Mouse (Mus musculus) CH12.LX (cell line): ENCODE data around the gene Mad1l1. TPM values are rescaled to one million over a fixed set of nuclear protein-coding genes. Genes with fewer than 3 reads are reported as not detected.

ENCODE experiments used
- DNase-seq: peaks from one replicate; pipeline ENCODE4 v3.0.0-alpha.2; 2013; ENCODE audit errors: extremely low read depth
- H3K27ac ChIP-seq: 2 replicates; pipeline ENCODE4 v1.5.1; 2012; ENCODE audit warnings: low read depth, mild to moderate bottlenecking, control low read depth, moderate library complexity; ENCODE audit not compliant: insufficient read depth
- H3K27me3 ChIP-seq: replicated peaks from 2 replicates; pipeline ENCODE3; 2012; ENCODE audit warnings: inconsistent platforms
- H3K36me3 ChIP-seq, 2 experiments: replicated peaks in 1 of 2; 2 replicates each; pipeline versions ENCODE3 to v1.6.1; 2012; ENCODE audit warnings: inconsistent platforms in 1 of 2, low read length in 1 of 2, mild to moderate bottlenecking in 1 of 2, mixed read lengths in 1 of 2, moderate library complexity in 1 of 2; ENCODE audit not compliant: control insufficient read depth in 1 of 2, insufficient read depth in 1 of 2
- H3K4me1 ChIP-seq, 2 experiments: 2 replicates each; pipeline ENCODE4 v1.6.1; 2012; ENCODE audit warnings: inconsistent platforms in 1 of 2, moderate library complexity in 1 of 2; ENCODE audit not compliant: insufficient read depth in 2 of 2, control insufficient read depth in 1 of 2
- H3K4me2 ChIP-seq: 2 replicates; pipeline ENCODE4 v1.6.1; 2012; ENCODE audit warnings: low read depth, mild to moderate bottlenecking, control low read depth; ENCODE audit not compliant: poor library complexity, insufficient read depth, severe bottlenecking
- H3K4me3 ChIP-seq, 3 experiments: fragments of 150-350 bp in 1 of 3; sonication (generic) in 1 of 3; replicated peaks in 1 of 3; 2 replicates each; pipeline versions ENCODE3 to v1.5.1; 2011 to 2012; ENCODE audit warnings: low read depth in 2 of 3, low read length in 2 of 3, mild to moderate bottlenecking in 2 of 3, moderate library complexity in 2 of 3, control low read depth in 1 of 3, improper control_type of control experiment in 1 of 3, inconsistent platforms in 1 of 3, mixed read lengths in 1 of 3; ENCODE audit not compliant: poor library complexity in 1 of 3
- H3K79me2 ChIP-seq: replicated peaks from 2 replicates; pipeline ENCODE4 v1.6.1; 2012; ENCODE audit warnings: mild to moderate bottlenecking, moderate library complexity; ENCODE audit not compliant: control insufficient read depth, poor library complexity, insufficient read depth, severe bottlenecking; ENCODE audit errors: extremely low read depth
- H3K9ac ChIP-seq: 2 replicates; pipeline ENCODE4 v1.6.1; 2012; ENCODE audit warnings: low read depth, mild to moderate bottlenecking, control low read depth, moderate library complexity; ENCODE audit not compliant: insufficient read depth
- H3K9me3 ChIP-seq: replicated peaks from 2 replicates; pipeline ENCODE3; 2012; ENCODE audit warnings: low read length, inconsistent platforms, mixed read lengths
- BHLHE40 ChIP-seq: IDR thresholded peaks from 2 replicates; pipeline ENCODE4 v1.6.1; 2011; ENCODE audit warnings: mild to moderate bottlenecking, low read depth, low read length, improper control_type of control experiment
- CHD1 ChIP-seq: IDR thresholded peaks from 2 replicates; pipeline ENCODE4 v1.6.1; 2012; ENCODE audit warnings: low read depth, low read length, improper control_type of control experiment, inconsistent platforms
- CHD2 ChIP-seq: IDR thresholded peaks from 2 replicates; pipeline ENCODE4 v1.6.1; 2011; ENCODE audit warnings: low read length, improper control_type of control experiment
- CTCF ChIP-seq, 2 experiments: IDR thresholded peaks in 1 of 2; conservative IDR thresholded peaks in 1 of 2; 2 replicates each; pipeline ENCODE4 v1.5.1; 2011 to 2012; ENCODE audit warnings: low read depth in 2 of 2, low read length in 2 of 2, improper control_type of control experiment in 1 of 2, inconsistent platforms in 1 of 2, mild to moderate bottlenecking in 1 of 2, moderate library complexity in 1 of 2
- E2F4 ChIP-seq: IDR thresholded peaks from 2 replicates; pipeline ENCODE4 v1.6.1; 2011; ENCODE audit warnings: low read depth, low read length, improper control_type of control experiment; ENCODE audit not compliant: insufficient replicate concordance
- ELF1 ChIP-seq: IDR thresholded peaks from 2 replicates; pipeline ENCODE4 v1.6.1; 2014; ENCODE audit warnings: low read depth, mild to moderate bottlenecking, inconsistent platforms, low read length, improper control_type of control experiment
- EP300 ChIP-seq: IDR thresholded peaks from 2 replicates; pipeline ENCODE4 v1.6.1; 2011; ENCODE audit warnings: low read length, improper control_type of control experiment
- ETS1 ChIP-seq: conservative IDR thresholded peaks from 2 replicates; pipeline ENCODE4 v1.6.1; 2012; ENCODE audit warnings: low read depth, mild to moderate bottlenecking, inconsistent platforms, low read length, improper control_type of control experiment, moderate library complexity
- GABPA ChIP-seq: IDR thresholded peaks from 2 replicates; pipeline ENCODE4 v1.6.1; 2012; ENCODE audit warnings: low read depth, low read length, improper control_type of control experiment, inconsistent platforms; ENCODE audit not compliant: insufficient replicate concordance
- HCFC1 ChIP-seq: IDR thresholded peaks from 2 replicates; pipeline ENCODE4 v1.6.1; 2012; ENCODE audit warnings: low read depth, mild to moderate bottlenecking, inconsistent platforms, low read length, improper control_type of control experiment
- IRF4 ChIP-seq: IDR thresholded peaks from 2 replicates; pipeline ENCODE4 v1.6.1; 2014; ENCODE audit warnings: low read depth, mild to moderate bottlenecking, inconsistent platforms, low read length, improper control_type of control experiment
- JUND ChIP-seq: conservative IDR thresholded peaks from 2 replicates; pipeline ENCODE4 v1.6.1; 2011; ENCODE audit warnings: low read depth, low read length, improper control_type of control experiment
- MAZ ChIP-seq: IDR thresholded peaks from 2 replicates; pipeline ENCODE4 v1.6.1; 2012; ENCODE audit warnings: low read depth, mild to moderate bottlenecking, inconsistent platforms, low read length, improper control_type of control experiment, moderate library complexity
- MXI1 ChIP-seq: IDR thresholded peaks from 2 replicates; pipeline ENCODE4 v1.6.1; 2011; ENCODE audit warnings: mild to moderate bottlenecking, low read depth, low read length, improper control_type of control experiment
- POLR2AphosphoS2 ChIP-seq: IDR thresholded peaks from 2 replicates; pipeline ENCODE4 v1.6.1; 2011; ENCODE audit warnings: low read depth, low read length, improper control_type of control experiment
- RAD21 ChIP-seq: IDR thresholded peaks from 2 replicates; pipeline ENCODE4 v1.6.1; 2011; ENCODE audit warnings: low read depth, mild to moderate bottlenecking, low read length, improper control_type of control experiment, moderate library complexity
- RCOR1 ChIP-seq: conservative IDR thresholded peaks from 2 replicates; pipeline ENCODE4 v1.6.1; 2012; ENCODE audit warnings: low read depth, mild to moderate bottlenecking, inconsistent platforms, low read length, improper control_type of control experiment
- SIN3A ChIP-seq: IDR thresholded peaks from 2 replicates; pipeline ENCODE4 v1.6.1; 2012; ENCODE audit warnings: low read length, improper control_type of control experiment, inconsistent platforms
- SMC3 ChIP-seq: IDR thresholded peaks from 2 replicates; pipeline ENCODE4 v1.6.1; 2011; ENCODE audit warnings: low read depth, low read length, improper control_type of control experiment
- USF1 ChIP-seq: IDR thresholded peaks from 2 replicates; pipeline ENCODE4 v1.6.1; 2014; ENCODE audit warnings: low read depth, mild to moderate bottlenecking, inconsistent platforms, low read length, improper control_type of control experiment
- USF2 ChIP-seq: conservative IDR thresholded peaks from 2 replicates; pipeline ENCODE4 v1.6.1; 2011; ENCODE audit warnings: low read depth, low read length, improper control_type of control experiment
- ZC3H11A ChIP-seq: IDR thresholded peaks from 2 replicates; pipeline ENCODE4 v1.6.1; 2012; ENCODE audit warnings: low read depth, mild to moderate bottlenecking, inconsistent platforms, low read length, improper control_type of control experiment
- ZKSCAN1 ChIP-seq: IDR thresholded peaks from 2 replicates; pipeline ENCODE4 v1.6.1; 2012; ENCODE audit warnings: low read depth, inconsistent platforms, low read length, improper control_type of control experiment, borderline replicate concordance
- ZMIZ1 ChIP-seq: IDR thresholded peaks from 2 replicates; pipeline ENCODE4 v1.6.1; 2012; ENCODE audit warnings: low read depth, mild to moderate bottlenecking, inconsistent platforms, low read length, improper control_type of control experiment
- dilution Hi-C: fragments of 300-500 bp; cut with MboI; formaldehyde crosslinking; loops from 2 replicates; pipeline ENCODE4 v1.14.3; 2020; ENCODE audit warnings: low sequenced_read_pairs; ENCODE audit not compliant: extremely low pct_unique_long_range_greater_than_20kb, extremely low pct_ligation_motif_present
- in situ Hi-C: fragments of 300-500 bp; cut with MboI; formaldehyde crosslinking; loops from 3 replicates; pipeline ENCODE4 v1.14.3; 2019; ENCODE audit warnings: low sequenced_read_pairs, low pct_ligation_motif_present, low pct_unique_long_range_greater_than_20kb, mixed read lengths
- polyA plus RNA-seq: library from polyadenylated mRNA; unstranded; fragments of >175 nt; gene quantifications from 2 replicates; pipeline ENCODE4 v1.2.1, GENCODE M21; 2012; ENCODE audit warnings: low read depth; ENCODE audit not compliant: insufficient read length
- total RNA-seq, 2 experiments: library from RNA; depleted of rRNA; stranded (reverse); fragments of 300-350 nt in 1 of 2; fragments of >200 nt in 1 of 2; gene quantifications; 2 replicates each; pipeline ENCODE4 v1.2.3; 2012 to 2014

Gene Mad1l1
- total and polyA plus RNA-seq, 3 experiments, result 24.8 to 45.6 (median 28.9) TPM

GRCm38 (mm10) chr5:140331615-140332512 lies 10.5 kb upstream of the Mad1l1 start, which contains the start of gene Mrm2 (continued):
- TF ChIP-seq USF1, result no peak
- TF ChIP-seq, all 38 proteins: peak for 23

DNA sequence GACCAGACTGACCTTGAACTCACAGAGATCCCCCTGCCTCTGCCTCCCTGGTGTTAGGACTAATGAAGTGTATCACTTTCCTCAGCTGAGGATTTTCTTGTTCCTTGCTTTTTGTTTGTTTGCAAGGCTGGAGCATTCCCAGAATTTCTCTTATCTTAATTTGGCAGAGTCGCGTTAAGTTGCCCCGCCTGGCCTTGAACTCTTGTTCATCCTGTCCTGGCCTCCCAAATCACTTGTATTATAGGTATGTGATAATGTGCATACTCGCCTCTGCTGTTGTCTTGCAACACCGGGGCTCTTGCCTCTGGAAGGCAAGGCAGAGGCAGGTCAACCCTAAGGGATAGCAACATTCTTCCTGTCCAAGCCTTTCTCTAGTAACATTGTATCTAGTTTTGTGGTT lies 2.7 kb upstream of the Mad1l1 start:
- Histone ChIP-seq H3K36me3 (peaks cover 19 to 41% of the 10 kb centered on the region in 2 experiments), H3K4me1 (peaks cover 4 to 24% of the 10 kb centered on the region in 2 experiments; a peak in 3 of 4 replicates), H3K9me3 (no peaks in the 10 kb centered on the region), H3K9ac (no peak overlapping the region), H3K79me2 (peaks cover 6% of the 10 kb centered on the region), H3K4me2 (no peak overlapping the region), H3K4me3 (no peak overlapping the region), H3K27me3 (no peaks in the 10 kb centered on the region), H3K27ac (no peak overlapping the region)
- DNase-seq, result no peak
- in situ Hi-C loops, result no loop called here
- dilution Hi-C loops, result no loop called here
- TF ChIP-seq IRF4, result no peak
- TF ChIP-seq JUND, result no peak

- in situ Hi-C loops (no loop called here), dilution Hi-C loops (no loop called here)
- H3K36me3 ChIP-seq, result peaks cover 3 to 39% of the 10 kb centered on the region in 2 experiments
- peak overlapping the region; percentile 61 to 98 (median 78) for H3K4me3 ChIP-seq
- H3K79me2 ChIP-seq, result peaks cover 6% of the 10 kb centered on the region
- H3K9ac ChIP-seq, result peak overlapping the region; percentile 85
- no peaks in the 10 kb centered on the region for H3K27me3 ChIP-seq
- H3K4me1 ChIP-seq, result peaks cover 4 to 30% of the 10 kb centered on the region in 2 experiments; a peak in 3 of 4 replicates
- H3K4me2 ChIP-seq, result peak overlapping the region; percentile 25; the same call in 1 of the 2 replicates
- TF ChIP-seq MXI1 (peak; percentile 13), BHLHE40 (0 out of 2 replicates have a peak, but pooled peaks have one; percentile 11), CHD1 (0 out of 2 replicates have a peak, but pooled peaks have one; percentile 73), SIN3A (peak; percentile 84), RCOR1 (no peak), ETS1 (no peak), GABPA (no peak), ZC3H11A (no peak), SMC3 (peak; percentile 15; the same call in 1 of the 2 replicates), HCFC1 (no peak), ELF1 (no peak), USF2 (no peak), ZMIZ1 (no peak), ZKSCAN1 (no peak), POLR2AphosphoS2 (0 out of 2 replicates have a peak, but pooled peaks have one; percentile 6), E2F4 (no peak), EP300 (no peak), CHD2 (no peak), MAZ (0 out of 2 replicates have a peak, but pooled peaks have one; percentile 16), CTCF (conservative IDR thresholded peaks at IDR 0.05 in 1 of 2, IDR thresholded peaks at IDR 0.05 in 1 of 2; ENCODE audit: low read depth in 2 of 2, low read length in 2 of 2) (peak in 1 of 2 experiments; percentile 52; a peak in 2 of 4 replicates), RAD21 (peak; percentile 33)
- H3K9me3 ChIP-seq, result no peaks in the 10 kb centered on the region
- H3K27ac ChIP-seq, result peak overlapping the region; percentile 14; the same call in 1 of the 2 replicates
- DNase-seq, result peak; percentile 52
Observed at GRCm38 (mm10) chr5:140321756-140322575, 614 bp upstream of the Mad1l1 start.
